Mouse (Mus musculus): ENCODE measurements around the gene Grhl3. TPM values are rescaled to one million over a fixed set of nuclear protein-coding genes. Genes with fewer than 3 reads are reported as not detected.

Gene Grhl3
- polyA plus RNA-seq, 1 experiment from 2014 or later = 5.1 TPM

- peak overlapping the region; percentile 95 for H3K4me2 ChIP-seq (ENCODE audit: low read length)
- H3K9ac ChIP-seq (ENCODE audit: low read length) = no peak overlapping the region
- ATAC-seq (ENCODE audit: insufficient number of reproducible peaks, insufficient read depth, low FRiP score, low read depth) = no peak
- peaks cover 7 to 11% of the 10 kb centered on the region in 2 experiments; a peak in 3 of 4 replicates for H3K4me1 ChIP-seq (ENCODE audit: control insufficient read depth in 2 of 2, insufficient read depth in 2 of 2, low read length in 2 of 2)
- H3K27me3 ChIP-seq (ENCODE audit: control insufficient read depth, insufficient read depth, low read length) = no peaks in the 10 kb centered on the region
- H3K27ac ChIP-seq (replicated peaks in 1 of 2; ENCODE audit: control insufficient read depth in 1 of 2, insufficient read depth in 1 of 2, low read depth in 2 of 2, low read length in 2 of 2) = no peak overlapping the region
- 51% methylated on average over 4 of the region's 4 CpGs for WGBS
- H3K9me3 ChIP-seq (ENCODE audit: control insufficient read depth, low read length) = no peaks in the 10 kb centered on the region
- peaks cover 18% of the 10 kb centered on the region for H3K36me3 ChIP-seq (ENCODE audit: control insufficient read depth, insufficient read depth, low read length)
- H3K4me3 ChIP-seq (ENCODE audit: control insufficient read depth in 1 of 2, insufficient read depth in 1 of 2, low read depth in 1 of 2, low read length in 2 of 2) = peak overlapping the region in 1 of 2 experiments; percentile 85; a peak in 1 of 4 replicates
These were observed 80.2 kb downstream of the Grhl3 start for GRCm38 (mm10) chr4:135493271-135493670.

Small RNA genes within 50 kb of the gene (microRNA-seq; reads per million reads assigned to microRNA genes)
- not detected for gene Gm25317

Other genes starting within 250 kb of the Grhl3 start
- gene Srrm1, start 220.3 kb downstream of the Grhl3 start, polyA plus RNA-seq (2014; fragmentation: Nextera tagmentation; extraction: Ambion mirVana) = 120 TPM in 2 replicates
- gene Ncmap, start 175.4 kb downstream of the Grhl3 start, polyA plus RNA-seq (2014; fragmentation: Nextera tagmentation; extraction: Ambion mirVana) = 0.22 and 0.41 TPM in 2 replicates
- 9.2 and 10.8 TPM in 2 replicates for gene Rcan3, start 139.8 kb downstream of the Grhl3 start, polyA plus RNA-seq (2014; fragmentation: Nextera tagmentation; extraction: Ambion mirVana)
- gene Stpg1, start 78.8 kb downstream of the Grhl3 start, polyA plus RNA-seq (2014; fragmentation: Nextera tagmentation; extraction: Ambion mirVana) = 0.15 and 0.70 TPM in 2 replicates
- 4.0 and 4.5 TPM in 2 replicates for gene Nipal3, start 78.6 kb downstream of the Grhl3 start, polyA plus RNA-seq (2014; fragmentation: Nextera tagmentation; extraction: Ambion mirVana)
- 0.65 and 0.98 TPM in 2 replicates for gene Ifnlr1, start 112.7 kb upstream of the Grhl3 start, polyA plus RNA-seq (2014; fragmentation: Nextera tagmentation; extraction: Ambion mirVana)
- gene Il22ra1, start 154.5 kb upstream of the Grhl3 start, polyA plus RNA-seq (2014; fragmentation: Nextera tagmentation; extraction: Ambion mirVana) = not detected in 2 replicates
- gene Myom3, start 186.1 kb upstream of the Grhl3 start, polyA plus RNA-seq (2014; fragmentation: Nextera tagmentation; extraction: Ambion mirVana) = 0.12 TPM in 1 of 2 replicates, not detected in the other